Comparison of ENCODE assay signal across 8 mouse cellular contexts in the genomic region with DNA sequence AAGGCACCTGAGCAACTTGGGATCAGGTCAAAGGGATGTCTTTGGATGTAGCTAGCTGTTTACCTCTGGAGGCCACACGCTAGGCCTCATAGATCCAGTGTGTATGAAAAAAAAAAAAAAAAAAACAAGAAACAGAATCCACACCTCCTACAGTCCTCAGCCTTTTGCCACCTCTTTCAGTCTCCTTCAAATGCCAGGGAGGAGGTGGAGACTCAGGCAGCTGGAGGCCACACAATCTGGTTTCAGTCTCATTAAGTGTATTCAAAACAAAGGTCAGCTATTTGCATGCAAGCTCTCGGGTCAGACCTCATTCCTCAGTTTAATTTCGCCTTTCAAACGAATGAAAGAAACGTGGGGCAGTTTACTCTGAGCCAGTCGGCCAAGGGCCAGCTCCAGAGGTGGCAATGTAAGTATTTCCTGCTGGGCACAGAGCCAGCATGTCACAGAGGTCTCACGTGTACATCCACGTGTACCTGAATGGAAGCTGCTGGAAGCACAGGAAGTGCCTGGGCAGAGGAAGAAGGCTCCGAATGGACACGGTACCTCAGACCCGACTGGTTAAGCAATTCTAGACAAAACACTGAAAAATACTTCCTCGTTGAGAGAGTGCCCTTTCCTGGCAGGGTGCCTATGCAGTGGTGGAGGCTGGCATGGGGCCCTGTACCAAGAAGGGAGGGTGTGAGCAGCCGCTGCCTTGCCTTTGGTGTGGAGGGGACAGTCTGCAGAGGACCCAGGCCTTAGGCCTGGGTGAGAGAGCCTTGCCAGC.
DNase-seq lines count a peak whose midpoint lies in the region; ATAC-seq and TF ChIP-seq lines count a peak whose summit lies in the region.

No protein-coding gene starts in this region.

- peak; percentile 30 for DNase-seq in R1 (ENCODE audit: low read depth, low spot score)
- peak; percentile 73 for DNase-seq in forebrain, postnatal 0 days
- DNase-seq in heart, postnatal 36 days, result peak; percentile 58 to 65
- peak; percentile 65 for DNase-seq in layer of hippocampus, adult 11-12 months (ENCODE audit: low spot score)
- peak; percentile 89 for DNase-seq in lung, postnatal 10 days
- DNase-seq in spleen, postnatal 36 days (ENCODE audit: low spot score in 2 of 2), result peak; percentile 8 to 12

- H3K27ac ChIP-seq in brown adipose tissue, adult 24 weeks (replicated peaks; ENCODE audit: low read depth, low read length), result peak overlapping the region; percentile 66
- H3K27ac ChIP-seq in forebrain, postnatal 0 days (ENCODE audit: low read depth, low read length), result 0 out of 2 replicates have a peak overlapping the region, but pooled peaks have one; percentile 21

- intact Hi-C loops in heart, postnatal 36 days (cut with DNase I), result no loop called here

- H3K4me1 ChIP-seq in brown adipose tissue, adult 24 weeks (ENCODE audit: control insufficient read depth, insufficient read depth, insufficient read length, low read length), result peaks cover 12% of the 10 kb centered on the region
- H3K4me1 ChIP-seq in forebrain, postnatal 0 days (ENCODE audit: insufficient read depth), result peaks cover 22% of the 10 kb centered on the region

- no peak overlapping the region for H3K4me3 ChIP-seq in brown adipose tissue, adult 24 weeks (ENCODE audit: insufficient read depth, low read depth, low read length)
- H3K4me3 ChIP-seq in forebrain, postnatal 0 days (ENCODE audit: low read depth, low read length), result no peak overlapping the region

- TF ChIP-seq CTCF in forebrain, postnatal 0 days (IDR thresholded peaks at IDR 0.05; ENCODE audit: low read depth), result no peak

- 11% methylated on average over 13 of the region's 13 CpGs for WGBS in forebrain, postnatal 0 days

- no peaks in the 10 kb centered on the region for H3K27me3 ChIP-seq in forebrain, postnatal 0 days (ENCODE audit: insufficient read depth, low read length)

- no peaks in the 10 kb centered on the region for H3K9me3 ChIP-seq in forebrain, postnatal 0 days (ENCODE audit: low read length)

- peaks cover 6% of the 10 kb centered on the region; the same call in 1 of the 2 replicates for H3K36me3 ChIP-seq in forebrain, postnatal 0 days (ENCODE audit: insufficient read depth)

- ATAC-seq in forebrain, postnatal 0 days, result peak; percentile 8
- no peak for ATAC-seq in erythroid progenitor cell, adult 5-6 weeks (replicated peaks; ENCODE audit: low FRiP score, poor library complexity, severe bottlenecking)

- H3K9ac ChIP-seq in forebrain, postnatal 0 days, result peak overlapping the region; percentile 14; the same call in 1 of the 2 replicates

- no peak overlapping the region for H3K4me2 ChIP-seq in forebrain, postnatal 0 days (ENCODE audit: low read depth)

Comparison
In these comparisons a context has a peak if more than half of its experiments do, and no peak if none do; other contexts are left out.
1. DNase-seq: peak in every context shown above with its lines; median percentile 89 in lung, postnatal 10 days; 73 in forebrain, postnatal 0 days; 65 in layer of hippocampus, adult 11-12 months; 62 in heart, postnatal 36 days; 30 in R1; 10 in spleen, postnatal 36 days.